In the genomic region with DNA sequence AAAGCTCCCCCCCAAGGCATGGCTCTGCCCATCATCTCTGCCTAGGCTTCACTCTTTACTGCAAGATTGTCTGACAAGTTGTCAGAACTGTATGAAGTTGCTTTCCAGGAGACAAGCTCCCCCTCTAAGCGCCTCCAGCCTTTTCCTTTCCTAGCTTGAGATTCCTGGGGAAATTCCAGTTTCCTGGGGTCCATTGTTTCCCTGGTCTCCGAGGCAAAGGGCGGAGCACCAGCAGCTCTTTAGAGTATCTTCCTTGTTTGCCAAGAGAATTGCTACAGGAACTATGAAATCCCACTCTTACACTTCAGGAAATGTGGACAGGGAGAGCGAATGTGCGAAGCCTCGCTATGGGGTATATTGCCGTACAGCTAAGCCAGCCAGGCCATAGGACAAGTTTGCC, we compare ENCODE assay signal across 16 mouse cellular contexts.
DNase-seq lines count a peak whose midpoint lies in the region; ATAC-seq and TF ChIP-seq lines count a peak whose summit lies in the region.
"Had no signal": no experiment of that assay in that cellular context is flagged by ENCODE, and none has a peak within 500 bp of the region (broad histone marks: within the 10 kb centered on the region; RNA-seq: fewer than 3 reads in every experiment).

No protein-coding gene starts in this region.

- H3K4me2 ChIP-seq in hindbrain, embryonic 12.5 days (replicated peaks), result no peak overlapping the region
- H3K4me2 ChIP-seq in kidney, postnatal 0 days (ENCODE audit: low read length), result no peak overlapping the region
- H3K4me2 ChIP-seq: heart, embryonic 13.5 days; midbrain, embryonic 11.5 days; stomach, embryonic 15.5 days had no signal

- no peak for DNase-seq in hindbrain, embryonic 10.5 days (ENCODE audit: low spot score)
- no peak for DNase-seq in testis, postnatal 10 days (ENCODE audit: low spot score)
- peak; percentile 28 for DNase-seq in kidney, postnatal 0 days (ENCODE audit: low spot score)
- DNase-seq in thymus, adult 2 months, result no peak
- DNase-seq: adrenal gland, postnatal 25 days; left cerebral cortex, postnatal 4 days; liver, postnatal 0 days had no signal

- H3K36me3 ChIP-seq in hindbrain, embryonic 10.5 days, result no peaks in the 10 kb centered on the region
- H3K36me3 ChIP-seq in hindbrain, embryonic 12.5 days, result no peaks in the 10 kb centered on the region
- no peaks in the 10 kb centered on the region for H3K36me3 ChIP-seq in testis, adult 2 months (ENCODE audit: control insufficient read depth, insufficient read depth, low read length)
- H3K36me3 ChIP-seq in kidney, postnatal 0 days (ENCODE audit: insufficient read depth, low read length), result no peaks in the 10 kb centered on the region
- no peaks in the 10 kb centered on the region for H3K36me3 ChIP-seq in thymus, adult 2 months (ENCODE audit: control insufficient read depth, insufficient read depth, low read length)
- H3K36me3 ChIP-seq: heart, embryonic 13.5 days; stomach, embryonic 15.5 days had no signal

- 53% methylated on average over 7 of the region's 7 CpGs for WGBS in hindbrain, embryonic 10.5 days
- WGBS in hindbrain, embryonic 12.5 days, result 56% methylated on average over 7 of the region's 7 CpGs
- WGBS in kidney, postnatal 0 days, result 75% methylated on average over 7 of the region's 7 CpGs
- 97% methylated on average over 7 of the region's 7 CpGs for WGBS in thymus, adult 2 months

- no peak for ATAC-seq in hindbrain, embryonic 12.5 days (ENCODE audit: low FRiP score)
- no peak for ATAC-seq in kidney, postnatal 0 days (replicated peaks; ENCODE audit: low FRiP score, low read depth)
- ATAC-seq in cerebellum, adult (ENCODE audit: insufficient number of reproducible peaks, low FRiP score, low TSS enrichment), result no peak
- no peak for ATAC-seq in activated CD4-positive, CD25-positive, alpha-beta regulatory T cell, adult 4 months
- ATAC-seq: CD4-positive, CD25-positive, alpha-beta regulatory T cell, adult 4 months; liver, postnatal 0 days; Patski had no signal

- no peak overlapping the region for H3K4me3 ChIP-seq in hindbrain, embryonic 10.5 days
- no peak overlapping the region for H3K4me3 ChIP-seq in hindbrain, embryonic 12.5 days
- peak overlapping the region; percentile 59; the same call in 1 of the 2 replicates for H3K4me3 ChIP-seq in testis, adult 2 months (ENCODE audit: control insufficient read depth, low read depth, low read length)
- H3K4me3 ChIP-seq in kidney, postnatal 0 days (replicated peaks; ENCODE audit: low read depth, low read length), result no peak overlapping the region
- H3K4me3 ChIP-seq in thymus, adult 2 months (ENCODE audit: control insufficient read depth, insufficient read depth, low read length), result no peak overlapping the region
- H3K4me3 ChIP-seq: heart, embryonic 13.5 days; stomach, embryonic 15.5 days had no signal

- TF ChIP-seq CTCF in testis, adult 2 months (IDR thresholded peaks at IDR 0.05; ENCODE audit: control insufficient read depth, insufficient read depth, insufficient replicate concordance, low read depth, low read length), result no peak
- TF ChIP-seq CTCF in kidney, postnatal 0 days (IDR thresholded peaks at IDR 0.05; ENCODE audit: low read depth), result no peak
- no peak for TF ChIP-seq CTCF in thymus, adult 2 months (IDR thresholded peaks at IDR 0.05; ENCODE audit: borderline replicate concordance, control insufficient read depth, extremely low read depth, insufficient read depth, low read length, poor library complexity)

- H3K27me3 ChIP-seq in hindbrain, embryonic 10.5 days (ENCODE audit: insufficient read depth, poor library complexity, severe bottlenecking), result no peaks in the 10 kb centered on the region
- no peaks in the 10 kb centered on the region for H3K27me3 ChIP-seq in hindbrain, embryonic 12.5 days
- H3K27me3 ChIP-seq in testis, adult 2 months (ENCODE audit: control insufficient read depth, insufficient read depth, low read length), result no peaks in the 10 kb centered on the region
- H3K27me3 ChIP-seq in kidney, postnatal 0 days (ENCODE audit: insufficient read depth, low read length), result no peaks in the 10 kb centered on the region
- H3K27me3 ChIP-seq in thymus, adult 2 months (ENCODE audit: control insufficient read depth, insufficient read depth, low read length), result no peaks in the 10 kb centered on the region
- H3K27me3 ChIP-seq: heart, embryonic 13.5 days; Patski; stomach, embryonic 15.5 days had no signal

- H3K27ac ChIP-seq in hindbrain, embryonic 10.5 days, result 0 out of 2 replicates have a peak overlapping the region, but pooled peaks have one; percentile 35
- no peak overlapping the region for H3K27ac ChIP-seq in hindbrain, embryonic 12.5 days
- H3K27ac ChIP-seq in testis, adult 2 months (ENCODE audit: control insufficient read depth, insufficient read depth, low read depth, low read length), result no peak overlapping the region
- H3K27ac ChIP-seq in kidney, postnatal 0 days, result 0 out of 2 replicates have a peak overlapping the region, but pooled peaks have one; percentile 34
- H3K27ac ChIP-seq in thymus, adult 2 months (ENCODE audit: control insufficient read depth, insufficient read depth, low read length), result no peak overlapping the region
- H3K27ac ChIP-seq: heart, embryonic 13.5 days; stomach, embryonic 15.5 days had no signal

- H3K9me3 ChIP-seq in hindbrain, embryonic 10.5 days, result no peaks in the 10 kb centered on the region
- H3K9me3 ChIP-seq in hindbrain, embryonic 12.5 days (replicated peaks), result no peaks in the 10 kb centered on the region
- H3K9me3 ChIP-seq in kidney, postnatal 0 days (replicated peaks; ENCODE audit: low read length), result no peaks in the 10 kb centered on the region
- H3K9me3 ChIP-seq: heart, embryonic 13.5 days; stomach, embryonic 15.5 days had no signal

- no peak for TF ChIP-seq POLR2A in testis, adult 2 months (IDR thresholded peaks at IDR 0.05; ENCODE audit: control insufficient read depth, low read depth, low read length)
- no peak for TF ChIP-seq POLR2A in thymus, adult 2 months (IDR thresholded peaks at IDR 0.05; ENCODE audit: control insufficient read depth, extremely low read depth, insufficient read depth, low read length, poor library complexity)

- peaks cover 18% of the 10 kb centered on the region for H3K4me1 ChIP-seq in hindbrain, embryonic 10.5 days (replicated peaks)
- peaks cover 3% of the 10 kb centered on the region; the same call in 1 of the 2 replicates for H3K4me1 ChIP-seq in hindbrain, embryonic 12.5 days
- no peaks in the 10 kb centered on the region for H3K4me1 ChIP-seq in testis, adult 2 months (ENCODE audit: control insufficient read depth, insufficient read depth, low read length)
- 0 out of 2 replicates have a peak, but pooled peaks cover 3% of the 10 kb centered on the region for H3K4me1 ChIP-seq in kidney, postnatal 0 days (replicated peaks; ENCODE audit: insufficient read depth, low read length)
- peaks cover 11% of the 10 kb centered on the region for H3K4me1 ChIP-seq in thymus, adult 2 months (replicated peaks; ENCODE audit: control insufficient read depth, insufficient read depth, low read length)
- H3K4me1 ChIP-seq: stomach, embryonic 15.5 days had no signal

- H3K9ac ChIP-seq in hindbrain, embryonic 12.5 days, result no peak overlapping the region
- no peak overlapping the region for H3K9ac ChIP-seq in kidney, postnatal 0 days (ENCODE audit: low read depth, low read length)
- H3K9ac ChIP-seq: heart, embryonic 13.5 days; liver, postnatal 0 days; stomach, embryonic 15.5 days had no signal

Comparison
In these comparisons a context has a peak if more than half of its experiments do, and no peak if none do; other contexts are left out.
1. H3K27ac ChIP-seq: peak in hindbrain, embryonic 10.5 days (single experiment) and kidney, postnatal 0 days (single experiment); none in hindbrain, embryonic 12.5 days (single experiment), testis, adult 2 months (single experiment) and thymus, adult 2 months (single experiment).